Mouse (Mus musculus) stomach, embryonic 14.5 days (tissue): ENCODE measurements around the gene Gm20219. TPM values are rescaled to one million over a fixed set of nuclear protein-coding genes. Genes with fewer than 3 reads are reported as not detected.
A peak's percentile ranks its signal among the peaks of the same experiment; 100 is the strongest.

Source experiments
- ATAC-seq: fragments of 200-750 bp; cut with Nextera tagmentation; 2 replicates; pipeline ENCODE4 v1.8.0; 2017; ENCODE audit warnings: low read depth, moderate TSS enrichment; ENCODE audit not compliant: insufficient number of reproducible peaks, insufficient read depth, low FRiP score
- H3K27ac ChIP-seq: fragments of 300-500 bp; sonication (generic); 2 replicates; pipeline ENCODE4 v1.5.1; 2014; ENCODE audit warnings: mild to moderate bottlenecking, low read length, moderate library complexity, mixed read lengths
- H3K27me3 ChIP-seq: fragments of 300-500 bp; sonication (generic); 2 replicates; pipeline ENCODE4 v1.6.1; 2014; ENCODE audit warnings: low read length, control low read depth, mixed read lengths; ENCODE audit not compliant: control insufficient read depth, insufficient read depth
- H3K36me3 ChIP-seq: fragments of 300-500 bp; sonication (generic); 2 replicates; pipeline ENCODE4 v1.6.1; 2014; ENCODE audit warnings: mild to moderate bottlenecking, control low read depth, low read length, moderate library complexity, mixed read lengths; ENCODE audit not compliant: control insufficient read depth, insufficient read depth
- H3K4me1 ChIP-seq: fragments of 300-500 bp; sonication (generic); 2 replicates; pipeline ENCODE4 v1.6.1; 2014; ENCODE audit warnings: low read length, control low read depth, mixed read lengths; ENCODE audit not compliant: control insufficient read depth, insufficient read depth
- H3K4me2 ChIP-seq: fragments of 300-500 bp; sonication (generic); replicated peaks from 2 replicates; pipeline ENCODE4 v1.6.1; 2014; ENCODE audit warnings: low read depth, low read length, control low read depth
- H3K4me3 ChIP-seq: fragments of 300-500 bp; sonication (generic); 2 replicates; pipeline ENCODE4 v1.5.1; 2014; ENCODE audit warnings: low read depth, low read length, control low read depth
- H3K9ac ChIP-seq: fragments of 300-500 bp; sonication (generic); replicated peaks from 2 replicates; pipeline ENCODE4 v1.6.1; 2014; ENCODE audit warnings: low read depth, mild to moderate bottlenecking, control low read depth, low read length, moderate library complexity, mixed read lengths
- H3K9me3 ChIP-seq: fragments of 300-500 bp; sonication (generic); 2 replicates; pipeline ENCODE4 v1.6.1; 2016; ENCODE audit warnings: low read depth, low read length, control low read depth; ENCODE audit not compliant: control insufficient read depth
- WGBS: fragments of 180-500 bp; shearing (Covaris S2); extraction: QIAGEN DNeasy Blood & Tissue Kit; methylation state at CpG from one replicate; pipeline ENCODE4 v1.1.7; 2014; 5-methylcytosine and 5-hydroxymethylcytosine counted together
- polyA plus RNA-seq: library from polyadenylated mRNA; unstranded; fragments of >200 nt; fragmentation: Nextera tagmentation; extraction: Ambion mirVana; gene quantifications from 2 replicates; pipeline ENCODE4 v1.2.1, GENCODE M21; 2014

Gene Gm20219
- polyA plus RNA-seq, 1 experiment from 2014 or later = 11.9 TPM

DNA sequence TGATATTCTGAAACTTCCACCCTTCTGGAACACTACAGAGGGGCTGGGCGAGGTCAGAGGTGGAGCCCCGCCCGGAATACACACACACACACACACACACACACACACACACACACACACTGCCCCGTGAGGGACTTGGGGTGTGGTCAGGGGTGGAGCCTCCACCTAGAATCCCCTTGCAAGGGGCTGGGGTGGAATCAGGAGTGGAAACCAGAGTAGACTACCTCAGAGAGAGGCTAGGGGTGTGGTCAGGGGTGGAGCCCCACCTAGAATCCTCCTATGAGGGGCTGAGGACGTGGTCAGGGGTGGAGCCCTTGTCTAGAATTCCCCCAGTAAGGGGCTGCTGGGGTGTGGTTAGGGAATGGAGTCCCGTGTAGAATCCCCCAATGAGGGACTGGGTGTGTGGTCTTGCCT is 13.6 kb downstream of the Gm20219 start:
- Histone ChIP-seq H3K4me3 (no peak overlapping the region), H3K27me3 (no peaks in the 10 kb centered on the region), H3K4me1 (0 out of 2 replicates have a peak, but pooled peaks cover 3% of the 10 kb centered on the region), H3K36me3 (no peaks in the 10 kb centered on the region), H3K27ac (no peak overlapping the region), H3K4me2 (no peak overlapping the region), H3K9ac (no peak overlapping the region), H3K9me3 (no peaks in the 10 kb centered on the region)
- peak; percentile 87 for ATAC-seq
- 23% methylated on average over 6 of the region's 6 CpGs for WGBS

DNA sequence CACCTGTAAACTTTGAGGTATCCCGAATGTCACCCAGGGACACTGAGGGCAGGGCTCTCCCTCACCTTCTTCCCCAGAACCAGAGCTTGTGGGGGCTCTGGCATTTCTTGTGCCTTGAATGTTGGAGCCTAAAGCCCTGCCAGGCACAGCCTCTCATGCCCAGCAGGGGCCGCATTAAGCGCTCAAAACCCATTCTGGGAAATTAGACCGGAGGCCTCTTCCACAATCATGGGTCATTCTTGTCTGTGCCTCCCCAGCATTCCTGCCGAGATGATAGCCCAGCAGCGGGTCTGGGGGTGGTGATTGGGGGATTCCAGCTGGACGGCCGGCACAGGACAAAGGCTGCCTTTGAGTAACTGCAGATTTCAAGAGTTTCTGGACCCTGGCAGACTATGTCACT is 16.3 kb downstream of the Gm20219 start:
- no peak overlapping the region for H3K4me3 ChIP-seq
- no peak overlapping the region for H3K27ac ChIP-seq
- H3K9me3 ChIP-seq = no peaks in the 10 kb centered on the region
- H3K9ac ChIP-seq = no peak overlapping the region
- H3K4me1 ChIP-seq = 0 out of 2 replicates have a peak, but pooled peaks cover 3% of the 10 kb centered on the region
- H3K4me2 ChIP-seq = no peak overlapping the region
- ATAC-seq = no peak
- no peaks in the 10 kb centered on the region for H3K36me3 ChIP-seq
- WGBS = 42% methylated on average over 8 of the region's 8 CpGs
- no peaks in the 10 kb centered on the region for H3K27me3 ChIP-seq

- WGBS = 71% methylated on average over 3 of the region's 3 CpGs
- H3K4me2 ChIP-seq = no peak overlapping the region
- no peaks in the 10 kb centered on the region for H3K36me3 ChIP-seq
- H3K4me1 ChIP-seq = 0 out of 2 replicates have a peak, but pooled peaks cover 3% of the 10 kb centered on the region
- H3K4me3 ChIP-seq = no peak overlapping the region
- no peak overlapping the region for H3K9ac ChIP-seq
- H3K27ac ChIP-seq = no peak overlapping the region
- no peak for ATAC-seq
- H3K27me3 ChIP-seq = no peaks in the 10 kb centered on the region
- no peaks in the 10 kb centered on the region for H3K9me3 ChIP-seq
Observed at GRCm38 (mm10) chr17:56536874-56537273, 17.3 kb downstream of the Gm20219 start.

DNA sequence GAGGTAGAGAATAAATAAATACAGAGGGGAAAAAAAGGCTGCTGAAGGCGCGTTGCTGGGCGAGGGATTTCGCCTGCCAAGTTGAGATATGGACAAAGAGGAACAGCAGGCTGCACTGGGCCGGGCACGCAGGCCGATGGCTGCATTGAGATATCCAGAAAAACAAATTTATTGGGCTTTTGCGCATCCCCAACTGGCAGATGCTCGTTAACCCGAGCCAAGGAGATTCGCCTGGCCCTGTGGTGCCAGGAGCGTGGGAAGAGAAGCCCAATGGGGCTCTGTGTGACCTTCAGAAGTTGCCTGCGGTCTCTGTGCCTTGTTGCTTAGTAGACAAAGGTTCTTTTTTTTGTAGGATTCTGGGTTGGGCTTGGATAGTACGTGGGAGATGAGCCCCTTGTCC is 18.0 kb downstream of the Gm20219 start:
- Histone ChIP-seq H3K4me1 (0 out of 2 replicates have a peak, but pooled peaks cover 3% of the 10 kb centered on the region), H3K27ac (no peak overlapping the region), H3K36me3 (no peaks in the 10 kb centered on the region), H3K27me3 (no peaks in the 10 kb centered on the region), H3K9me3 (no peaks in the 10 kb centered on the region), H3K4me2 (no peak overlapping the region), H3K9ac (no peak overlapping the region), H3K4me3 (no peak overlapping the region)
- WGBS = 59% methylated on average over 14 of the region's 14 CpGs
- ATAC-seq = no peak

DNA sequence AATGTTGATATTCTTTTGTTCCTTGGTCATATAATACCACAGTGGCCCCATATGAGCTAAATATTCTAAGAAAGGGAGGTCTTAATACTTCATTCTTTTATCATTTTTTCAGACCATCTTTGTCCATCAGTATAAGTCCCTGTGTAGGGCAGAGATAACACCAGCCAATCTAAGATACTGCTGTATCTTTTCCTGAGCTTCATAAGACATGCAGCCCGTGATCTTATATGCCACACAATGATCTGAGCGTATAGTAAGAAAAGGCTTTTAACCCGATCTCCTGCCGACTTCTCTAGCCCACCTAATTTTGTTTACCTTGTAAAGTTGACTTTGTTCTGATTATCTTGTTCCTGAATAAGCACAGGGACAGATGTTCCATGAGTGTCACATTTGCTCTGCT is 29.2 kb downstream of the Gm20219 start:
- no peaks in the 10 kb centered on the region for H3K27me3 ChIP-seq
- 51% methylated on average over 4 of the region's 4 CpGs for WGBS
- no peak overlapping the region for H3K4me3 ChIP-seq
- no peaks in the 10 kb centered on the region for H3K9me3 ChIP-seq
- H3K9ac ChIP-seq = no peak overlapping the region
- no peak overlapping the region for H3K4me2 ChIP-seq
- no peaks in the 10 kb centered on the region for H3K4me1 ChIP-seq
- no peak overlapping the region for H3K27ac ChIP-seq
- no peaks in the 10 kb centered on the region for H3K36me3 ChIP-seq
- no peak for ATAC-seq

GRCm38 (mm10) chr17:56522744-56523143 is 31.4 kb downstream of the Gm20219 start:
- Histone ChIP-seq H3K4me1 (no peaks in the 10 kb centered on the region), H3K36me3 (no peaks in the 10 kb centered on the region), H3K27me3 (no peaks in the 10 kb centered on the region), H3K4me2 (no peak overlapping the region), H3K9me3 (no peaks in the 10 kb centered on the region), H3K27ac (no peak overlapping the region), H3K9ac (no peak overlapping the region), H3K4me3 (no peak overlapping the region)
- no peak for ATAC-seq
- WGBS = 50% methylated on average over 1 of the region's 1 CpGs

DNA sequence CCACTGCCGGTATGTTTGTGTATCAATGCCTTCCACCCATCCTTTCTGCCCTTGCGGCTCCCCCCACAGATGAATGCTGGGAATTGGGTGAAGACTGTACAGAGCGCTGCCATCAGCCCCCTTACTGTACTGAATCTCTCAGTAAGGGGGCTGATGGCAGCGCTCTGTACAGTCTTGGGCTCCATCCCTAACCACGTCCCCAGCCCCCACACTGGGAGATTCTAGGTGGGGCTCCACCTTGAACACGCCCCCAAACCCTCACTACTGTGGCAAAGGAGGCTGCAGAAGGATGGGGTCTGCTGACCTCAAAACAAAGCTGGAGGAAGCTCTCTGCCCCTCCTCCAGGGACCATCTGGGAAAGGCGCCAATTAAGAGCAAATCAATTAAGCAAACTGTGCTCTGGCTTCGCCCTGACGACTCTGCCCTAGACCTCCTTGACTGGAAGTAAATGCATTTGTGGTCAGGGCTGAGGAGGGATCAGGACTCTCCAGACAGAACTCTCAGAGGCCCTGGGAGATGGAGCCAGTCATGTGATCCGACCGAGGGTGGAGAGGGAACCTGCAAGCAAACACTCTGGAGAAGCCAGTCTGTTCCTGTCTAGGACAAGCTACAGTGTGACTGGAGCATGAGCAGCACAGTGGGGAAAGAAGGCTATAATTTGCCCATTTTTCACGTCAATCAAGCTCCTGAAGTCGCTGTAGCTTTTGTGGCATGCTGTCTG is 38.3 kb downstream of the Gm20219 start:
- peak; percentile 61; the same call in 1 of the 2 replicates for ATAC-seq
- 0 out of 2 replicates have a peak overlapping the region, but pooled peaks have one; percentile 2 for H3K27ac ChIP-seq

DNA sequence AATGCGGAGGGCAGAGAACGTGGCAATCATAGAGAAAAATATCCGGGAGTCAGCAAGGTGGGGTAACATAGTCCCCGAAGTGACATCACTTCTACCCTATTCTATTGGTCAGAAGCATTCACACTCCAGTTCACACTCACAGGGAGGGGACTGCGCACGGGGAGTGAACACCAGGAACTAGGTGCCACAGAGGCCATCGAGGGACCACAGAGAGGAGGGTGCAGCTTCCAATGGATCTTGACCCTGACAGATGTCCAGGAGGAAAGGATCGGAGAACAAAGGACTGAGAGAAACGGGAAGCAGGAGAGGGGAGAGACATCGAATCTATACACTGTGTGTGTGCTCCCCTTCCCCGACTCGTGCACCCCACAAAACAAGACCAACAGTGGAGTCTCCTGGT is 39.3 kb downstream of the Gm20219 start:
- H3K9me3 ChIP-seq = no peaks in the 10 kb centered on the region
- peaks cover 31% of the 10 kb centered on the region for H3K27me3 ChIP-seq
- H3K4me3 ChIP-seq = no peak overlapping the region
- H3K4me1 ChIP-seq = peaks cover 11% of the 10 kb centered on the region
- no peak overlapping the region for H3K9ac ChIP-seq
- no peak for ATAC-seq
- H3K36me3 ChIP-seq = no peaks in the 10 kb centered on the region
- 47% methylated on average over 12 of the region's 12 CpGs for WGBS
- H3K27ac ChIP-seq = no peak overlapping the region
- H3K4me2 ChIP-seq = no peak overlapping the region

More for the DNA sequence above, 38.3 kb downstream of the Gm20219 start:
- 11% methylated on average over 13 of the region's 13 CpGs for WGBS
- Histone ChIP-seq H3K4me2 (peak overlapping the region; percentile 8), H3K4me3 (no peak overlapping the region), H3K36me3 (no peaks in the 10 kb centered on the region), H3K9me3 (no peaks in the 10 kb centered on the region), H3K9ac (no peak overlapping the region), H3K27me3 (peaks cover 21% of the 10 kb centered on the region), H3K4me1 (peaks cover 8% of the 10 kb centered on the region)

DNA sequence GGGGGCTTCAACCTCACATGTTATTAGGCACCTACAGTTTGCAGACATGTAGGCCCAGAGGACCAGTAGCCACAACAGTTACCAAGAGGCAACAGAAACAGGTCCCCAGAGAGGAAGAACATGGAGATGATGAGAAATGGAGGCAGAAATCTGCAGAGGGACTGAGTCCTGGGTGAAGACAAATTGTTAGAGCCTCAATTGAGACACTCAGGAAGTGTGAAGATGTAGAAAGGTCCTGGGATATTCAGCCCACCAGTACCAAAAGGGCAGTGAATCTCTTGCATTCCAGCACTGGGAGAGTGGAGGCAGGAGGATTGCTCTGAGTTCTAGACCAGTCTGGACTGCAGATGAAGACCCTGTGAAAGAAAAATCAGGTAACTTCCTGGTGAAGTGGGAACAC is 39.9 kb downstream of the Gm20219 start:
- no peak for ATAC-seq
- no peak overlapping the region for H3K27ac ChIP-seq
- H3K4me2 ChIP-seq = no peak overlapping the region
- no peak overlapping the region for H3K4me3 ChIP-seq
- H3K36me3 ChIP-seq = no peaks in the 10 kb centered on the region
- no peak overlapping the region for H3K9ac ChIP-seq
- H3K4me1 ChIP-seq = peaks cover 11% of the 10 kb centered on the region
- no peaks in the 10 kb centered on the region for H3K9me3 ChIP-seq
- H3K27me3 ChIP-seq = peaks cover 32% of the 10 kb centered on the region
